Mouse (Mus musculus) A20 (cell line): ENCODE measurements around the gene Jade3.
A peak's percentile ranks its signal among the peaks of the same experiment; 100 is the strongest.
"Not testable (repeated sequence)": the region's sequence is repeated elsewhere in the genome, so short reads cannot be mapped to it uniquely, and the experiment has no call there.

Experiments used
- DNase-seq: peaks from one replicate; pipeline ENCODE4 v3.0.0-alpha.2; 2011; ENCODE audit warnings: low read depth, low spot score

The Jade3 gene

DNA sequence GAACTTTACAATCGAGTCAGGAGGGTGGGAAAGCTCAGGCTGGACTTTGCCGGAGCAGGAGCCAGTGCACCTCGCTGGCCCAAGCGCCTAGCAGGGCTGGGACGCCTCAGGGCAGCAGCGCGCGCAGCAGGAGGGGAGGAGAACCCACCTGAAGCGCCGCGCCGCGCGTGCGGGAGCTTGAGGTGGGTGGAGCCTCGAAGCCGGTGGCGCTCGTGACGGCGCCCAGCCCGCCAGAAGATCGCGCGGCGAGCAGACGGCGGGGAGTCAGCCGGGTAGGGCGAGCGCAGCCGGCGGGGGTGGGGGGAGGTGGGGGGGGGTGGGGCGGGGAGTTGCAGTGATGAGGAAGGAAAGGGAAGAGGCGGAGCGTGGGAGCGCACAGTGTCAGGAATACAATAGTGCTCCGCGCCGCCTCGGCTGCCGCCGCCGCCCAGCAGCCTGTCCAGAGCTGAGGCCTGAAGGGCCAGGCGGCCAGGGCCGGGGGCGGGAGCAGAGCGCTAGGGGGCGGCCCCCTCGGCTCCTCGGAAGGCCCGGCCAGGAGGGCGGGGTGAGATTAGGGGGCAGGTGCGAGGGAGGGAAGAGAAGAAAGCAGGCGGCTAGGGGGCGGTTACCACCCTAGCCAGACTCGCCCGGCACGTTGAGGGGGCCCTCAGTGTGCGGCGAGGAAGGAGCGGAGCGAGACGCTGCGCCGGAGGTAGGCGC, at the start of gene Jade3:
Gene Jade3, plus strand, starts transcription at position 549 of the 699 bp plus-strand sequence.
- DNase-seq = peak; percentile 90

DNA sequence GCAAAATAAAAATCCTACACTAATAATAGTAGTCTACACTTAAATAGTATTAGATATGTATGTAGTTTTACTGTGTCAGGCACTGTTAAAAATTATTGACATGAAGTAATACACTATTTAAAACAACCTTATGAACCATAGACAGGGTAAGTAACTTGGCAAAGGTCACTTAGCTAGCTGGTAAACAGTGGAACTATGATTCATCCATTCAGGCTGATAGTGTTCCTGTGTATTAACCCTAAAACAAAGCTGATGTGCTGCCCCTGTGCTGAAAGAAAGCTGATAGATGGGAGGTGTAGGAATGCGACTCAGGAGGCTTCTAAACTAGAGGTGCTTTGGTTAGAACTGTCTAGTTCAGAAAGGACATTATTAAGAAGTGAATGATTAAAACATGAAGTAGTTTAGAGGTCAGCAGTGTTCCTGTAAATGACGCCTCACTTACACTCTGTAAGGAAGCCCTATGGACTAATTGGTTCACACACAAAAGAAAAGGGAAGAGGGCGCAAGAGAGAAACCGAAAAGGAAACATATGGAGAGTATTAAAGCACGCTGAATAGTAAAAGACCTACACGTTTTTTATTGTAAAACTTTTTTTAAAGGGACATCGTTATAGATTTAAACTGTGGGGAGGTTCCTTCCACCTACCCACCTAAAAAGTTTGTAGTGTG, 46.0 kb upstream of the Jade3 start:
- no peak for DNase-seq

DNA sequence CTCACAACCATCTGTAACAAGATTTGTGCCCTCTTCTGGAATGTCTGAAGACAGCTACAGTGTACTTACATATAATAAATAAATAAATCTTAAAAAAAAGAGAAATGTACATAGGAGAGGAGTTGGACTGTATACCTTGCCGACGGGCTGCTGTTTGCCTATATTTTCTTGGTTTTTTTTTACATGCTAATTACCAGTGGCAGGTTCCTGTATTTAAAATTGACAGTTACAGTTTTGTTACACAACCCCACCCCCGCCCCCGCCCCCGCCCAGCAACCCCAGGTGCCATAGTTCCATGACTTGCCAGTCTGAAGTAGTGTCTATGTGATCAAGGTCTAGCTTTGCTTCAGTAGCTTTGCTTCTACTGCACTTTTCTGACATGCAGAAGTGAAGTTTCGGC, 43.2 kb upstream of the Jade3 start:
- peak; percentile 34 for DNase-seq

DNA sequence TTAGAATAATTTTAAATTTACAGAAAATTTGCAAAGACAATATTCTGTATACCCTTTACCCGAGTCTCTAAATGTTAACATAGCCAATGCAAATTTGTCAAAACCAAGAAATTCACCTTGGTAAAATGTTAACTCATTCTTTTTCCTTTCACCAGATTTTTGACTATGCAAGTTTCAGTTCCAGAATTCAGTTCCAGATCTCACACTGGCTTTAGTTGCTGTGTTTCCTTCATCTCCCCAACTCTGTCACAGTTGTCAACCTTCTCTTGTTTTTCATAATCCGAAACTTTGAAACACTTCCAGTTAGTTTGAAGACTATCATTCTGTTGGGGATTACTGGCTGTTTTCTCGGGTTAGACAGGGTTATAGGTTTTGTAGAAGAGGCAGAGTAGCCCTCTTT, 38.5 kb upstream of the Jade3 start:
- DNase-seq = peak; percentile 46

DNA sequence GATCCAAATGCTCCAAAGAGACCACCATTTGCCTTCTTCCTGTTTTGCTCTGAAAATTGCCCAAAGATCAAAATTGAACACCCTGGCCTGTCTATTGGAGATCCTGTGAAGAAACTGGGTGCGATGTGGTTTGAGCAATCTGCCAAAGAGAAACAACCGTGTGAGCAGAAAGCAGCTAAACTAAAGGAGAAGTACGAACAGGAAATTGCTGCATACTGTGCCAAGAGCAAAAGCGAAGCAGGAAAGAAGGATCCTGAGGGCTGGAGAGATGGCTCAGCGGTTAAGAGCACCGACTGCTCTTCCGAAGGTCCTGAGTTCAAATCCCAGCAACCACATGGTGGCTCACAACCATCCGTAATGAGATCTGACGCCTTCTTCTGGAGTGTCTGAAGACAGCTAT, 33.5 kb upstream of the Jade3 start:
- not testable (repeated sequence) for DNase-seq

DNA sequence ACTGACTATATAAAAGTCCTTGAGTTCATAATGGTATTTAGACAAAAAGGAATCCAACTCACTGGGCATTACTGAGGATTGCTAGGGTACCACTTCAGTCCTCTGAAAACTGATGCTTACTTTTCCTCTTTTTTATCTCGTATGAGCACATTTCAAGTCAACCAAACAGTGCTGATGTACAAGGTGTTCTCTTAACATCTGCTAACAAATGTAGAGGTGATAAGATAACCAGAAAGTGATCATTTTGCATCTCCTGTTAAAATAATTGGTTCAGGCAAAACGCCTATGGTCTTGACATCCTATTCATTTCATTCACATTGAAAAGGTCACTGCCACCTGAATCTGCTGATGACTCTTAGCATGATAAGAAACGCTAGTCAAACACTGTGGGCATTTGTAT, 32.5 kb upstream of the Jade3 start:
- no peak for DNase-seq

DNA sequence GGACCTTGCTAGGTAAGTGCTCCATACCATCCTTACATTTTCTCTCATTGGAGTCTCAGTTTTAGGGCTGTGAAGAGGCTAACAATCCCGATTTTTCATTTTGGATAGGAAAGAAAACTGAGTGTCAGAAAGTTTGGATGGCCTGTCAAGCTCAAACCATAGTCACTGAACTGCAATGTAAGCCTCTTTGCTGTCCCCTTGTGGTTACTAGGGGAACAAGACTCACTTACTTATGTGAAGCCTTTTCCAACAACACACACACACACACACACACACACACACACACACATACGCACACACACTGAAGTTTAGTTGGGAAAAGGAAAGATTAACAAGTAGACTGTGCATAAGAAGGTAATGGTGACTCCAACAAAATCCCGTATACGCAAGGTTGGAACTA, 21.4 kb upstream of the Jade3 start:
- peak; percentile 50 for DNase-seq

DNA sequence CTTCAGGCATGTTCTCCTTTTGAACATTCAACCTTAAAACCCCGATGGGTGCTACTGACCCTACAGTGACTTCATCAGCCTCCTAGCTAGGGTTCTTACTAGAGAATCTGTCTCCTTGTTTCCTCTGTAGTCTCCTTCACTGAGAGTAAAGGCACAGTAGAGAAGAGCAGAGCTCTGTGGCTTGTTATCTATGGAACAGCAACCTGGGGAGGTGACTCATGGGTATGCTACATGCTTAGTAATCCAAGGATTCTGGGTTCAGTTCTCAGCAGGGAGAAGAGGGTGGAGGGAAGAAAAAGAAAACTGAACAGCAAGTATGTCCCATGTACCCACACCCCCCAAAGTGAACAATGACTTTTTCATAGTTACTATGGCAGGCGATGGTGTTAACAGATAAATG, 18.6 kb upstream of the Jade3 start:
- no peak for DNase-seq

DNA sequence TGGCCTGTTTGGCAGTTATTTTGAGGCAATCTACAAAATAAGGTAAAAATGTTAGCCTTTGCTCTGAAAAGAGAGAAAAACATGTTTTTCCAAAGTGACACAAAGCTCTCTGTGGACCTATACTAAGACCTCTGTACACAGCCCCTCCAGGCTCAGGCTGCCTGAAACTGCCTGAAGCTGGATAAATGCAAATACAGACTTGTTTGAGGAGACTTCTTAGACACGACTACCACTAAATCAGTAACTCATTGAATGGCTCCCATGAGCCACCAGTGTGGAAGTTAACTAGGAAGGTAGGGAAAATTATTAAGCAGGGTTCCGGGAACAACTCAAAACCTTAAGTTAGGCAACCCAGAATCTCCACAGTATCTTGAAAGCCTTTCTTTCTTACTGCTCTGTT, 17.8 kb upstream of the Jade3 start:
- DNase-seq = no peak

DNA sequence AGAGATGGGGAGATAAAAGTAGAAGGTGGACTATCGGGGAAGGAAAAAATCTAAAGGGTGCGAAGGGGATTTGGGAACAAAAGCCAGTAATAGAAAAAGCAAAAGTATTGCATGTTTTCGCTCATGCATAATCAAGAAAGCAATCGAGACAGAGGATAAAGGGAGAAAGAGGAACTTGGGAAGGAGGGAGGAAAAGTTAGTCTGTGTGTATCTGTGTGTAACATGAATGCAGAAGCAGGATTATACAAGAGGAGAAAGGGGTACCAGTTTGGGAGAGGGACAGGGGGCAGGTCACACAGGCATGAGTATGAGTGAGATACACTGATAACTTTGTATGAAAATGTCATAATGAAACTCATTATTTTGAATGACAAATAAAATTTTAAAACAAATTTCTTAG, 14.1 kb upstream of the Jade3 start:
- DNase-seq = no peak

DNA sequence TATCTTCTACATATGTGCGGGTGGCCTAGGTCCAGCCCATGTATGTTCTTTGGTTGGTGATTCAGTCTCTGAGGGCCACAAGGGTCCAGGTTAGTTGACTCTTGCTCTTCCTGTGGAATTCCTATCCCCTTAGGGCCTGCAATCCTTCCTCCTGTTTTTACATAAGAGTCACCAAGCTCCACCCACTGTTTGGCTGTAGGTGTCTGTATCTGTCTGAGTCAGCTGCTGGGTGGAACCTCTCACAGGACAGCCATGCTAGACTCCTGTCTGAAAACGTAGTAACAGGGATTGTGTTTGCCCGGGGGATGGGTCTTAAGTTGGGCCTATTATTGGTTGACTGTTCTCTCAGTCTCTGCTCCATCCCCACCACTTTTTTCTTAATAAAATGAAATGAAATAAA, 13.3 kb upstream of the Jade3 start:
- no peak for DNase-seq

DNA sequence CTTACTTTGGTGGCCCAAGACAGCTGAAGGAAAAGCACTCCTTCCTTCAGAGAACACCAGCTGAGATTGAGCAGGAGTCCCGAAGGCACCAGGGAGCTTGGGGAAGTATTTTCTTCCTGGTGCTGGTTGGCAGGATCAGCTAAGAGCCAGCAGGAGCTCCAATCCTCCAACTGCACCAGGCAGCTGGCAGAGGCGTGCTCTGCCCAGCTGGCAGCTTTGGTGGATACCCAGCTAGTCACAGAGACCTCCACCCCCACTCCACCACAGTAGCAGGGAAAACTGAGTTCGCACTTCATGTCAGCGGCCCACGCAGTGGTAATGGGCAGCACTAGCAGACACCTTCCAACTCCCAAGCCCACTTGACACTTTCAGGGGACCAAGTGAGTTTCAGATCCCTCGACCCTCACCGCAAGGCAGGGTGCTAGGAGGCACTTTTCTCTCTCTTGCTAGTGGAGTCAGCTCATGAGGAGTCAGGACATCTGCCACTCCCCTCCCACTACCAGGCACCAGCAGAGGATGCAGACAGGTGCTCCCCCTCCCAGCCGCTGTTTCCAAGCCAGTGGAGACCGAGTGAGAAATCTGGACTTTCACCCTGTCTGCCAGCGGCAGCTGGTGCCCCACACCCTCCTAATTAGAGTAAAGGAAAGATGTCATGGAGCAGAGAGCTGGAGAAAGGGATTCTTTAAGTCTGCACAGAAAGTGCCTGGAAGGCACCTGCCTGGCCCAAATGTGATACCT, 10.4 kb upstream of the Jade3 start:
- DNase-seq = no peak

DNA sequence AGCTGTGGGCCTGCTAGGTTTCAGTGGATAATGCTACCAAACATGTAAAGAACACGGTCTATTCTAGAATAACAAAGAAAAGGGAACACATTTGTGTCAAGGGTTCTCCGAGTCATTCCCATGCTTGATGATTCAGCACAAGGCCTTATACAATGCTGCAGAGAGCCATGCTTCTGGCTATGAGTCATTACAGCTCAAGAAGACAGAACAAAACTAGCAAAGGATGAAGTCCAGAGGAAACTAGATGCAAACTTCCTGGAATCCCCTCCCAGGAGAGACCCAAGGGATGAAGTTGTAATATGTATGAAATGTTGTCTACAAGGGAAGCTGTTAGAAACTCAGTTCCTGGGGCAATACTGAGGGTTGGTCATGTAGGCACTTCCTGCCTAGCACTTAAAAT, 7.0 kb upstream of the Jade3 start:
- no peak for DNase-seq

DNA sequence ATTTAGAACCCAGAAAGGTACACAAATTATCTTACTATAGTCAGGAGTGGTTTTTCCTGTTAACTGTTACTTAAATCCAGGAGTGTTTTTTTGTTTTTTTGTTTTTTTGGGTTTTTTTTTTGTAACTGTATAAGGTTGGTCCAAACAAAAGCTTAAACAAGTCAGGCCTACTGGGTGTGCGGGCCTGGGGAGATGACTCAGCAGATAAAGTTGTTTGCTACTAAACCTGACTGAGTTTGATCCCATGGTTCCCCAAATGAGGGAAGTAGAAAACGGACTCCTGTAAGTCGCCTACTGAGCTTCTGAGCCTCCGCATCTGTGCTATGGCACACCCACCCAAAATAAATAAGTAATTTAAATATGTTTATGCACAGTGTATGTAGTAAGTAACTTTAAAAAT, 6.0 kb upstream of the Jade3 start:
- no peak for DNase-seq

DNA sequence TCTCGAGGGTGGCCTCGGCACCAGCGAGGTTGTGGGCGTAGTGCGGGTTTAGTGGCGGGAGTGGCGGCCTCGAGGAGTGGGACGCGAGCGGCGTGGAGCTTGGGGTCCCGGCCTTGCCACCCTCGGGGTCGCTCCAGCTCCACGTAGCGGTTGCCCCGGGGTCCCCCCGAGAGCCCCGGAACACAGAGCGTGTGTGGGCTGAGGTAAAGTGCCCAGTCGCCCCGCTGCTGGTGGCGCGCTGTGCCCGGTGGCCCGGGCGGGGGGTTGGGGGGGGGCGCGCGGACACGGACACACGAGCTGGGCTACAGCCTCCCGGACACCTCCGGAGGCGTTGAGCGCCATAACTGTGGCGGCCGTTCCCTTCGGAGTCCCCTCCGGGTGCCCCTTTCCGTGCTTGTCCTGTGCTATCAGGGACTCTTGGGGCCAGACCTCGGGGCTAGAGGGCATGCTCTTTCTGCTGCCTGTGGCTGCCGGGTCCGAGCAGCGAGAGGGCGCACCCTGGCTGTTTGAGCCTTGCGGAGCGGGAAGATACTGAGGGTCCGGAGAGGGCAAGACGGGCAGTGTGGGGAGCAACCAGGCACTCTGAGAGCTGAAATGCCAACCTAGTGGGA, 456 bp downstream of the Jade3 start:
- peak; percentile 69 for DNase-seq

DNA sequence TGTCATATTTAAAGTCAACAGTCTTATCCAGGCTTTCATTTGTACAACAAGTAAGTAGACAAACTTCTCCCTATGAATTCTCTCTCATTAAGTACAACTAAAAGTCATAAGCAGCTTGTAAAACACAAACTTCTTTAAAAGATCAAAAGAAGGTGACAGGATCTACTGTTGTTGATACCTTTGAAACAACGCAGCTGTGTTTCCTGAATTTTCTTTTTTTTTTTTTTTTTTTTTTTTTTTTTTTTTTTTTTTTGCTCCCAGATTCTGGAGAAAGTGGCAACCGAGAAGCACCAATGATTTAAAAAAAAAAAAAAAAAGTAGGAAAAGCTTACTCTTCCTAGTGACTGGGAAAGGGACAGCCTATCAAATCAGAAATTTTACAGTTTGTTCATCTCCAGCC, 57.7 kb downstream of the Jade3 start:
- no peak for DNase-seq

DNA sequence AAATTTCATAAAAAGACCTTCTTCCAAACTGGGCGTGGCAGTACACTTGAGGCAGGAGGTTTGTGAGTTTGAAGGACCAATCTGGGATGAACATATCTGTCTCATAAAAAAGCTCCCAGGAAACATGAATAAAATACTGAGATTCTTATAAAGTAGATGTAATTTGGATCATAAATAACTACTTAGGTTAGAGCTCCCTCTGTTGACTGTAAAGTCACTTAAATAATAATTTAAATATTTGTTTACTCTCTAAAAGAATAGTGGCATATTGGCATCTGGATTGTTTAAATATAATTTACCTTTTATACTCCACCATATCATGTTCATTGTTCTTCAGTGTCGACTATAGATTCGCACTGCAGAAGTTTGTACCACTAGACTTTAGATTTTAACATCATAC, 72.2 kb downstream of the Jade3 start:
- peak; percentile 11 for DNase-seq

DNA sequence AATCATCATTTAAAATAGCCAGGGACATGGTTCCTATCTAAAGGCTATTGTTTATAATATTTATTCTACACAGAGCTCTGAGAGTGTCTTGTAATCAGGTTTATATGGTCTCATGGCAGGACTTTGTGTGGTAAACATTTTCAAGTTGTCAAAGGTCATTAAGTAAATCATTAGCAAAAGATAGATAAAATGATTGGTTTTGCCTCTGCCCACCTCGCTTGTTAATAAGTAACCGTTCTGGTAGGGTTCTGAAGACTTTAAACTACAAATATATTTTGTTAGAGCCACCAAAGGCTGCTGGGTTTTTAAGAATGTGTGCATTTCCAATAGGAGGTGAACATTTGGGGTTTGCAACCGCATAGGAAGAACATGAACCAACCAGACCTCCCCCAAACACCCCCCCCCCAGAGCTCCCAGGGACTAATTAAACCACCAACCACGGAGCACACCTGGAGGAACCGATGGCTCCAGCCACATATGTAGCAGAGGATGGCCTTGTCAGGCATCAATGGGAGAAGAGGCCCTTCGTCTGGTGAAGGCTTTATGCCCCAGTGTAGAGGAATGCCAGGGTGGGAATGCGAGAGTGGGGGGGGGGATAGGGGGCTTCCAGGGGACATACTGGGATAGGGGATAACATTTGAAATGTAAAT, 94.9 kb downstream of the Jade3 start:
- no peak for DNase-seq

DNA sequence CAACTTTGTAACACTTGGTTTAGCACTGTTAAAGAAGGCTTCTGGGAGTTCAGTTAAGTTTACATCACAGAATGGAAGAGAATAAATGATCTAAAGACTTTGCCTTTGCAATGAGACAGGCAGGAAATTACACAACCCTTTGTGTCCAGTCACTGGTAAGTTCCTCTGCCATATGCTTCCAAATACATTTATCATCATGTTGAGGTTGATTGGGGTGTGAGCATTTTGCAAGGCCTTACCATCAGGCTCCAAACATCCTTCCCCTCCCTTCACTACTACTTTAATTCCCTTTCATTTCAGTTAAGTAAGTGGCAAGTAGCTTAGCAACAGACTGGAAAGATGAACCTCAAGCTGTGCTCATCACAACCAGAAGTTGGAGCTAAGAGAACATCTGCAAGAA, 96.1 kb downstream of the Jade3 start:
- DNase-seq = no peak

DNA sequence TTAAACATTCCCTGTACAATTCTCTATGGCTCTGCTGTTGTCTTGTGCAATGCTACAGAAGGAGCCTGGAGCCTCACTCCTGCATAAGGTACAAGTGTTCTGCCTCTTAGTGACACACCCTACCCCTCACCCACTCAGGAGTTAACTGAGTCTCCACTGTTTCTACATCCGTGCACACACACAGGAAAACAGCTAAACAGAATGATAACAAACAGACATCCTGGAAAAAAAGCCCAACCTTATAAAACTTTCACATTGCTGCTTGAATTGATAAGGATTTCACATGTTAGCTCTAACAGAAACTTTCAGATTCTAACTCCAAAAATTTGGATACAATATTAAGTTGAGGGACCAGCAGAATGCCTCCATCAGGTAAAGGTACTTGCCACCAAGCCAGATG, 107.1 kb downstream of the Jade3 start:
- DNase-seq = no peak

DNA sequence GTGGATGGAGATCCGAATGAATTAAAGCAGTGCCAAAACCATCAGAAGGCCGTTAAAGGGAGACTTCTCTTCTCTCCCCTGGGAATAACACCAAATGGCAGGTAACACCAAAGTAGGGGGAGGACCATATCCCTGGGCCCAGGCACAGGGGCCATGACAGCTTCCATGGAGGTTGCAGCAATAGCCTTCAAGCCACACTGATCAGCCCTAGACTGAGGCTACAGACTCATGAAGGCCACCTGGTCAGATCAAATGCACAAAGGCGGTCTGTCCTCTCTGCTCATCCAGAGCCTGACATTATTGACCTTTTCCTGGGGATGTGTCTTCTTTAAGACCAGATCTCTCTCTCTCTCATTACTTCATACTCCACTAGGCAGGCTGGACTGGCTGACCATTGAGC, 118.4 kb downstream of the Jade3 start:
- no peak for DNase-seq

DNA sequence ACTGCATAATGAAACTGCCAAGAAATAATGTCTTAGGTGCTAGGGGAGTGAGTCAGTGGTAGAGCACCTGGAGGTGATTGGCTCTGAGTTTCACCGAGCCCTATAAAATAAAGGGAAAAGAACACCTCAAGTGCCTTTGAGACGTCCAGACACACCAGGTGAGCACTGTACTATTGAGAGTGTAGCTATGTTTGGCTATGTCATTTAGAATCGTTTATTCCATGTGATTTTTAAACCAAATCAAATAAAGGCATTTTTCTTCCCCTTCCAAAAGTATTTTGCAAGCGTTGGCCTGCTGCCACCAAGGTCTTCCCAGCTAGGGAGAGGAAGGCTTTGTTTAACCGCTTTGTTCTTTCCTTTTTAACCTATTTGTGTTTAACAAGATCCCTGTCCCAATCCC, 122.1 kb downstream of the Jade3 start:
- DNase-seq = no peak
